13 mouse cellular contexts compared by ENCODE assay signal in genomic region chr11:88274901-88275498, GRCm38 (mm10). TPM values are rescaled to one million over a fixed set of nuclear protein-coding genes. Genes with fewer than 3 reads are reported as not detected.
DNase-seq lines count a peak whose midpoint lies in the region; ATAC-seq lines count a peak whose summit lies in the region.
"Had no signal": no experiment of that assay in that cellular context is flagged by ENCODE, and none has a peak within 500 bp of the region (broad histone marks: within the 10 kb centered on the region; RNA-seq: fewer than 3 reads in every experiment).

No protein-coding gene starts in this region.

- no peaks in the 10 kb centered on the region for H3K9me3 ChIP-seq in heart, embryonic 11.5 days (replicated peaks; ENCODE audit: control insufficient read depth, low read length)
- H3K9me3 ChIP-seq in forebrain, embryonic 10.5 days: no peaks in the 10 kb centered on the region; the same call in 1 of the 2 replicates
- H3K9me3 ChIP-seq in kidney, embryonic 15.5 days (replicated peaks): no peaks in the 10 kb centered on the region

- no peaks in the 10 kb centered on the region for H3K27me3 ChIP-seq in heart, embryonic 11.5 days (ENCODE audit: control insufficient read depth, insufficient read depth, low read length)
- peaks cover 50% of the 10 kb centered on the region for H3K27me3 ChIP-seq in forebrain, embryonic 10.5 days (ENCODE audit: poor library complexity, severe bottlenecking)
- H3K27me3 ChIP-seq in kidney, embryonic 15.5 days: peaks cover 11% of the 10 kb centered on the region

- DNase-seq in heart, adult 9 months (ENCODE audit: low spot score in 2 of 2): no peak
- peak; percentile 59 for DNase-seq in forebrain, embryonic 10.5 days (ENCODE audit: extremely low spot score, low spot score)
- DNase-seq in neural tube, embryonic 10.5 days (ENCODE audit: extremely low spot score, low spot score): peak; percentile 66
- no peak for DNase-seq in adipocyte (ENCODE audit: low spot score)
- DNase-seq in right cerebral cortex, postnatal 25 days: no peak
- no peak for DNase-seq in adrenal gland, adult 18-20 months (ENCODE audit: low spot score in 2 of 2)
- DNase-seq: heart, adult 2 months; thymus, postnatal 14 days had no signal

- no peak overlapping the region for H3K4me2 ChIP-seq in heart, embryonic 11.5 days
- peak overlapping the region; percentile 22 for H3K4me2 ChIP-seq in kidney, embryonic 15.5 days

- H3K4me1 ChIP-seq in heart, embryonic 11.5 days (ENCODE audit: control insufficient read depth, insufficient read depth, low read length): peaks cover 13% of the 10 kb centered on the region
- peaks cover 57% of the 10 kb centered on the region for H3K4me1 ChIP-seq in forebrain, embryonic 10.5 days
- H3K4me1 ChIP-seq in kidney, embryonic 15.5 days: peaks cover 41% of the 10 kb centered on the region

- ATAC-seq in heart, embryonic 11.5 days (replicated peaks; ENCODE audit: insufficient number of reproducible peaks, low FRiP score, low TSS enrichment): no peak
- ATAC-seq in kidney, embryonic 15.5 days (replicated peaks; ENCODE audit: low FRiP score): 0 out of 2 replicates have a peak, but pooled peaks have one; percentile 29

- 51% methylated on average over 13 of the region's 13 CpGs for WGBS in heart, embryonic 11.5 days (ENCODE audit: insufficient replicate concordance)
- 15% methylated on average over 13 of the region's 13 CpGs for WGBS in forebrain, embryonic 10.5 days
- WGBS in kidney, embryonic 15.5 days: 11% methylated on average over 13 of the region's 13 CpGs

- 0 out of 2 replicates have a peak overlapping the region, but pooled peaks have one; percentile 22 for H3K9ac ChIP-seq in heart, embryonic 11.5 days (ENCODE audit: low read depth, low read length)
- 0 out of 2 replicates have a peak overlapping the region, but pooled peaks have one; percentile 16 for H3K9ac ChIP-seq in kidney, embryonic 15.5 days
- H3K9ac ChIP-seq: liver, embryonic 14.5 days had no signal

- no peak overlapping the region for H3K4me3 ChIP-seq in heart, embryonic 11.5 days (ENCODE audit: low read depth, low read length)
- peak overlapping the region; percentile 27 for H3K4me3 ChIP-seq in forebrain, embryonic 10.5 days
- H3K4me3 ChIP-seq in kidney, embryonic 15.5 days (replicated peaks): no peak overlapping the region
- H3K4me3 ChIP-seq: heart, adult 2 months had no signal

- no peak overlapping the region for H3K27ac ChIP-seq in heart, embryonic 11.5 days (ENCODE audit: low read depth, low read length)
- H3K27ac ChIP-seq in forebrain, embryonic 10.5 days: peak overlapping the region; percentile 84
- H3K27ac ChIP-seq in kidney, embryonic 15.5 days: 0 out of 2 replicates have a peak overlapping the region, but pooled peaks have one; percentile 45
- H3K27ac ChIP-seq: heart, adult 2 months; liver, embryonic 14.5 days had no signal

- no peaks in the 10 kb centered on the region for H3K36me3 ChIP-seq in heart, embryonic 11.5 days (ENCODE audit: control insufficient read depth, insufficient read depth, low read length)
- no peaks in the 10 kb centered on the region for H3K36me3 ChIP-seq in forebrain, embryonic 10.5 days (replicated peaks)
- H3K36me3 ChIP-seq in kidney, embryonic 15.5 days: no peaks in the 10 kb centered on the region

RNA-seq across cellular contexts. Expression of gene Ccdc182, which starts 18.9 kb away (rescaled TPM):
- not detected in 2 replicates for polyA plus RNA-seq in heart, embryonic 11.5 days (2014; fragmentation: Nextera tagmentation; extraction: Ambion mirVana)
- polyA plus RNA-seq in forebrain, embryonic 10.5 days (2016; fragmentation: Nextera tagmentation; extraction: Ambion mirVana): 0.17 and 0.73 TPM in 2 replicates
- polyA plus RNA-seq in kidney, embryonic 15.5 days (2015; fragmentation: Nextera tagmentation; extraction: Ambion mirVana): 3.1 and 3.7 TPM in 2 replicates
- not detected for total RNA-seq in adrenal gland, adult 18-20 months (2021)
- total RNA-seq: heart, adult 2 months; neutrophil, adult 5-6 weeks had no signal
- polyA plus RNA-seq: cortical plate, adult 2 months; heart, adult 2 months; liver, embryonic 14.5 days had no signal

Comparison
In these comparisons a context has a peak if more than half of its experiments do, and no peak if none do; other contexts are left out.
1. DNase-seq: peak in forebrain, embryonic 10.5 days (single experiment) and neural tube, embryonic 10.5 days (single experiment); none in heart, adult 9 months (0 of 2), adipocyte (single experiment), right cerebral cortex, postnatal 25 days (single experiment) and adrenal gland, adult 18-20 months (0 of 2).